Mouse (Mus musculus) forebrain, embryonic 15.5 days (tissue): Measurements from ENCODE around the gene Slc28a1. TPM values are rescaled to one million over a fixed set of nuclear protein-coding genes. Genes with fewer than 3 reads are reported as not detected.
"Not testable (repeated sequence)": the region's sequence is repeated elsewhere in the genome, so short reads cannot be mapped to it uniquely, and the experiment has no call there.

Experiments
- ATAC-seq: fragments of 200-750 bp; cut with Nextera tagmentation; replicated peaks from 2 replicates; pipeline ENCODE4 v1.8.0; 2017; ENCODE audit warnings: mild to moderate bottlenecking, moderate TSS enrichment, moderate library complexity
- H3K27ac ChIP-seq: fragments of 300-500 bp; sonication (generic); replicated peaks from 2 replicates; pipeline ENCODE4 v1.5.1; 2015; ENCODE audit warnings: mild to moderate bottlenecking, inconsistent platforms
- H3K27me3 ChIP-seq: fragments of 300-500 bp; sonication (generic); 2 replicates; pipeline ENCODE4 v1.6.1; 2015; ENCODE audit warnings: inconsistent platforms
- H3K36me3 ChIP-seq: fragments of 300-500 bp; sonication (generic); 2 replicates; pipeline ENCODE4 v1.6.1; 2015; ENCODE audit warnings: mild to moderate bottlenecking, inconsistent platforms
- H3K4me1 ChIP-seq: fragments of 300-500 bp; sonication (generic); 2 replicates; pipeline ENCODE4 v1.6.1; 2015; ENCODE audit warnings: inconsistent platforms
- H3K4me2 ChIP-seq: fragments of 300-500 bp; sonication (generic); replicated peaks from 2 replicates; pipeline ENCODE4 v1.6.1; 2015; ENCODE audit warnings: mild to moderate bottlenecking, inconsistent platforms
- H3K4me3 ChIP-seq: fragments of 300-500 bp; sonication (generic); 2 replicates; pipeline ENCODE4 v1.5.1; 2015; ENCODE audit warnings: mild to moderate bottlenecking, inconsistent platforms
- H3K9ac ChIP-seq: fragments of 300-500 bp; sonication (generic); replicated peaks from 2 replicates; pipeline ENCODE4 v1.6.1; 2015; ENCODE audit warnings: mild to moderate bottlenecking, inconsistent platforms
- H3K9me3 ChIP-seq: fragments of 300-500 bp; sonication (generic); 2 replicates; pipeline ENCODE4 v1.6.1; 2016; ENCODE audit warnings: inconsistent platforms
- WGBS: fragments of 180-500 bp; shearing (Covaris S2); methylation state at CpG from one replicate; pipeline ENCODE4 v1.1.7; 2015; ENCODE audit warnings: mixed read lengths; 5-methylcytosine and 5-hydroxymethylcytosine counted together
- polyA plus RNA-seq: library from polyadenylated mRNA; unstranded; fragments of >200 nt; fragmentation: Nextera tagmentation; extraction: Ambion mirVana; gene quantifications from 2 replicates; pipeline ENCODE4 v1.2.1, GENCODE M21; 2015

The Slc28a1 gene
- polyA plus RNA-seq, 1 experiment from 2014 or later: not detected

GRCm38 (mm10) chr7:81182492-81183175, 68.0 kb downstream of the Slc28a1 start:
- Histone ChIP-seq H3K36me3 (no peaks in the 10 kb centered on the region), H3K4me2 (no peak overlapping the region), H3K9ac (no peak overlapping the region), H3K27ac (no peak overlapping the region), H3K4me3 (no peak overlapping the region), H3K4me1 (no peaks in the 10 kb centered on the region), H3K9me3 (no peaks in the 10 kb centered on the region), H3K27me3 (no peaks in the 10 kb centered on the region)
- ATAC-seq: no peak
- 78% methylated on average over 10 of the region's 10 CpGs for WGBS

GRCm38 (mm10) chr7:81183181-81183580, 68.6 kb downstream of the Slc28a1 start:
- no peak overlapping the region for H3K4me3 ChIP-seq

GRCm38 (mm10) chr7:81184136-81184535, 69.5 kb downstream of the Slc28a1 start:
- no peak for ATAC-seq
- Histone ChIP-seq H3K27me3 (no peaks in the 10 kb centered on the region), H3K9me3 (no peaks in the 10 kb centered on the region), H3K4me3 (no peak overlapping the region), H3K4me2 (no peak overlapping the region), H3K4me1 (no peaks in the 10 kb centered on the region), H3K36me3 (no peaks in the 10 kb centered on the region), H3K9ac (no peak overlapping the region), H3K27ac (no peak overlapping the region)
- 88% methylated on average over 2 of the region's 2 CpGs for WGBS

More at GRCm38 (mm10) chr7:81183181-81183580, 68.6 kb downstream of the Slc28a1 start:
- Histone ChIP-seq H3K4me2 (no peak overlapping the region), H3K27ac (no peak overlapping the region), H3K36me3 (no peaks in the 10 kb centered on the region), H3K9ac (no peak overlapping the region), H3K4me1 (no peaks in the 10 kb centered on the region), H3K27me3 (no peaks in the 10 kb centered on the region), H3K9me3 (no peaks in the 10 kb centered on the region)
- ATAC-seq: no peak

- H3K9ac ChIP-seq: no peak overlapping the region
- no peaks in the 10 kb centered on the region for H3K4me1 ChIP-seq
- no peaks in the 10 kb centered on the region for H3K9me3 ChIP-seq
- no peak overlapping the region for H3K27ac ChIP-seq
- WGBS: 88% methylated on average over 1 of the region's 1 CpGs
- H3K27me3 ChIP-seq: no peaks in the 10 kb centered on the region
- H3K4me3 ChIP-seq: no peak overlapping the region
- no peak overlapping the region for H3K4me2 ChIP-seq
- no peak for ATAC-seq
- no peaks in the 10 kb centered on the region for H3K36me3 ChIP-seq
Measured at GRCm38 (mm10) chr7:81184651-81185050, 70.1 kb downstream of the Slc28a1 start.

GRCm38 (mm10) chr7:81186036-81186435, 71.4 kb downstream of the Slc28a1 start:
- not testable (repeated sequence) for H3K27me3 ChIP-seq, ATAC-seq, H3K4me1 ChIP-seq, H3K27ac ChIP-seq, H3K9ac ChIP-seq, H3K36me3 ChIP-seq, H3K4me3 ChIP-seq, H3K4me2 ChIP-seq, H3K9me3 ChIP-seq

- no peak for ATAC-seq
- Histone ChIP-seq H3K4me3 (no peak overlapping the region), H3K36me3 (no peaks in the 10 kb centered on the region), H3K4me1 (no peaks in the 10 kb centered on the region), H3K4me2 (no peak overlapping the region), H3K27me3 (no peaks in the 10 kb centered on the region), H3K27ac (no peak overlapping the region), H3K9ac (no peak overlapping the region), H3K9me3 (no peaks in the 10 kb centered on the region)
- WGBS: 84% methylated on average over 9 of the region's 9 CpGs
Measured at GRCm38 (mm10) chr7:81189180-81189579, 74.6 kb downstream of the Slc28a1 start.

- Histone ChIP-seq H3K4me1 (no peaks in the 10 kb centered on the region), H3K27me3 (no peaks in the 10 kb centered on the region), H3K9me3 (no peaks in the 10 kb centered on the region), H3K4me2 (no peak overlapping the region), H3K9ac (no peak overlapping the region), H3K27ac (no peak overlapping the region), H3K36me3 (no peaks in the 10 kb centered on the region), H3K4me3 (no peak overlapping the region)
- ATAC-seq: no peak
- WGBS: 77% methylated on average over 4 of the region's 4 CpGs
Measured at GRCm38 (mm10) chr7:81195509-81195908, 80.9 kb downstream of the Slc28a1 start.

- Histone ChIP-seq H3K4me3 (no peak overlapping the region), H3K27ac (no peak overlapping the region), H3K9me3 (no peaks in the 10 kb centered on the region), H3K4me2 (no peak overlapping the region), H3K9ac (no peak overlapping the region), H3K4me1 (no peaks in the 10 kb centered on the region), H3K27me3 (no peaks in the 10 kb centered on the region), H3K36me3 (no peaks in the 10 kb centered on the region)
- ATAC-seq: no peak
- WGBS: 67% methylated on average over 3 of the region's 3 CpGs
Measured at GRCm38 (mm10) chr7:81196796-81197195, 82.2 kb downstream of the Slc28a1 start.

GRCm38 (mm10) chr7:81198538-81198937, 83.9 kb downstream of the Slc28a1 start:
- Histone ChIP-seq H3K27ac (no peak overlapping the region), H3K36me3 (no peaks in the 10 kb centered on the region), H3K4me1 (no peaks in the 10 kb centered on the region), H3K4me2 (no peak overlapping the region), H3K27me3 (no peaks in the 10 kb centered on the region), H3K9ac (no peak overlapping the region), H3K9me3 (no peaks in the 10 kb centered on the region), H3K4me3 (no peak overlapping the region)
- WGBS: 41% methylated on average over 4 of the region's 4 CpGs
- no peak for ATAC-seq

- H3K4me2 ChIP-seq: no peak overlapping the region
- WGBS: 78% methylated on average over 5 of the region's 5 CpGs
- no peak overlapping the region for H3K9ac ChIP-seq
- no peaks in the 10 kb centered on the region for H3K4me1 ChIP-seq
- no peak for ATAC-seq
- no peak overlapping the region for H3K27ac ChIP-seq
- no peaks in the 10 kb centered on the region for H3K36me3 ChIP-seq
- no peaks in the 10 kb centered on the region for H3K9me3 ChIP-seq
- H3K4me3 ChIP-seq: no peak overlapping the region
- H3K27me3 ChIP-seq: no peaks in the 10 kb centered on the region
Measured at GRCm38 (mm10) chr7:81199109-81199508, 84.5 kb downstream of the Slc28a1 start.

- H3K9ac ChIP-seq: no peak overlapping the region
- no peak for ATAC-seq
- no peaks in the 10 kb centered on the region for H3K36me3 ChIP-seq
- H3K4me1 ChIP-seq: no peaks in the 10 kb centered on the region
- 63% methylated on average over 4 of the region's 4 CpGs for WGBS
- H3K9me3 ChIP-seq: no peaks in the 10 kb centered on the region
- H3K4me2 ChIP-seq: no peak overlapping the region
- no peak overlapping the region for H3K27ac ChIP-seq
- no peak overlapping the region for H3K4me3 ChIP-seq
- no peaks in the 10 kb centered on the region for H3K27me3 ChIP-seq
Measured at GRCm38 (mm10) chr7:81199757-81200156, 85.2 kb downstream of the Slc28a1 start.

- Histone ChIP-seq H3K4me1 (no peaks in the 10 kb centered on the region), H3K9me3 (no peaks in the 10 kb centered on the region), H3K27me3 (no peaks in the 10 kb centered on the region), H3K36me3 (no peaks in the 10 kb centered on the region), H3K4me3 (no peak overlapping the region), H3K27ac (no peak overlapping the region), H3K9ac (no peak overlapping the region), H3K4me2 (no peak overlapping the region)
- WGBS: 81% methylated on average over 5 of the region's 5 CpGs
- no peak for ATAC-seq
Measured at GRCm38 (mm10) chr7:81202389-81202788, 87.8 kb downstream of the Slc28a1 start.

- not testable (repeated sequence) for H3K27me3 ChIP-seq, ATAC-seq, H3K9me3 ChIP-seq, H3K4me3 ChIP-seq, H3K27ac ChIP-seq, H3K4me1 ChIP-seq, H3K4me2 ChIP-seq, H3K9ac ChIP-seq, H3K36me3 ChIP-seq
- 91% methylated on average over 10 of the region's 10 CpGs for WGBS
Measured at GRCm38 (mm10) chr7:81203576-81203975, 89.0 kb downstream of the Slc28a1 start.
